Mouse (Mus musculus) gastrocnemius, postnatal 4 days (tissue): ENCODE measurements at regions not wholly inside any gene's neighbourhood (a gene's known extent, or its start where the extent isn't known, plus 50 kb on each side); places are given as distances from the start of the nearest gene placed in this dataset.

Experiments
- DNase-seq, 2 experiments: peaks; one replicate each; pipeline ENCODE4 v3.0.0; 2021 to 2022; ENCODE audit warnings: low spot score in 2 of 2, mixed read lengths in 2 of 2

GRCm38 (mm10) chr3:60916411-60916810 is 86.2 kb upstream of the P2ry1 start:
- DNase-seq, result no peak

GRCm38 (mm10) chr3:60917271-60917670 is 85.3 kb upstream of the P2ry1 start:
- DNase-seq, result no peak

- no peak for DNase-seq
Measured at GRCm38 (mm10) chr3:60926024-60926547, 76.5 kb upstream of the P2ry1 start.

GRCm38 (mm10) chr3:60928910-60929309 is 73.7 kb upstream of the P2ry1 start:
- no peak for DNase-seq

- DNase-seq, result no peak
Measured at GRCm38 (mm10) chr3:60934492-60934891, 68.1 kb upstream of the P2ry1 start.

GRCm38 (mm10) chr3:60941451-60941850 is 61.1 kb upstream of the P2ry1 start:
- DNase-seq, result no peak

- DNase-seq, result no peak
Measured at GRCm38 (mm10) chr3:60948897-60949296, 53.7 kb upstream of the P2ry1 start.
